Mouse (Mus musculus) kidney, embryonic 16.5 days (tissue): ENCODE data around the gene Gstp2. TPM values are rescaled to one million over a fixed set of nuclear protein-coding genes. Genes with fewer than 3 reads are reported as not detected.

Experiments used
- ATAC-seq: fragments of 200-750 bp; cut with Nextera tagmentation; 2 replicates; pipeline ENCODE4 v1.8.0; 2017; ENCODE audit warnings: moderate TSS enrichment; ENCODE audit not compliant: low FRiP score, low TSS enrichment
- H3K27ac ChIP-seq: fragments of 300-500 bp; sonication (generic); 2 replicates; pipeline ENCODE4 v1.5.1; 2014; ENCODE audit warnings: low read length
- H3K27me3 ChIP-seq: fragments of 300-500 bp; sonication (generic); 2 replicates; pipeline ENCODE4 v1.6.1; 2014; ENCODE audit warnings: low read length, control low read depth, mixed read lengths; ENCODE audit not compliant: insufficient read depth
- H3K36me3 ChIP-seq: fragments of 300-500 bp; sonication (generic); 2 replicates; pipeline ENCODE4 v1.6.1; 2014; ENCODE audit warnings: low read length, control low read depth, mixed read lengths; ENCODE audit not compliant: insufficient read depth
- H3K4me1 ChIP-seq: fragments of 300-500 bp; sonication (generic); 2 replicates; pipeline ENCODE4 v1.6.1; 2014; ENCODE audit warnings: low read length, control low read depth, mixed read lengths; ENCODE audit not compliant: insufficient read depth
- H3K4me2 ChIP-seq: fragments of 300-500 bp; sonication (generic); replicated peaks from 2 replicates; pipeline ENCODE4 v1.6.1; 2014; ENCODE audit warnings: low read depth, low read length
- H3K4me3 ChIP-seq: fragments of 300-500 bp; sonication (generic); 2 replicates; pipeline ENCODE4 v1.5.1; 2014; ENCODE audit warnings: mild to moderate bottlenecking, low read length
- H3K9ac ChIP-seq: fragments of 300-500 bp; sonication (generic); replicated peaks from 2 replicates; pipeline ENCODE4 v1.6.1; 2014; ENCODE audit warnings: low read length
- H3K9me3 ChIP-seq: fragments of 300-500 bp; sonication (generic); 2 replicates; pipeline ENCODE4 v1.6.1; 2016; ENCODE audit warnings: low read length, control low read depth
- WGBS: fragments of 180-500 bp; shearing (Covaris S2); extraction: QIAGEN DNeasy Blood & Tissue Kit; methylation state at CpG from one replicate; pipeline ENCODE4 v1.1.7; 2014; 5-methylcytosine and 5-hydroxymethylcytosine counted together
- polyA plus RNA-seq: library from polyadenylated mRNA; unstranded; fragments of >200 nt; fragmentation: Nextera tagmentation; extraction: Ambion mirVana; gene quantifications from 2 replicates; pipeline ENCODE4 v1.2.1, GENCODE M21; 2015

Gene Gstp2
- polyA plus RNA-seq, 1 experiment from 2014 or later, result 2.5 TPM

DNA sequence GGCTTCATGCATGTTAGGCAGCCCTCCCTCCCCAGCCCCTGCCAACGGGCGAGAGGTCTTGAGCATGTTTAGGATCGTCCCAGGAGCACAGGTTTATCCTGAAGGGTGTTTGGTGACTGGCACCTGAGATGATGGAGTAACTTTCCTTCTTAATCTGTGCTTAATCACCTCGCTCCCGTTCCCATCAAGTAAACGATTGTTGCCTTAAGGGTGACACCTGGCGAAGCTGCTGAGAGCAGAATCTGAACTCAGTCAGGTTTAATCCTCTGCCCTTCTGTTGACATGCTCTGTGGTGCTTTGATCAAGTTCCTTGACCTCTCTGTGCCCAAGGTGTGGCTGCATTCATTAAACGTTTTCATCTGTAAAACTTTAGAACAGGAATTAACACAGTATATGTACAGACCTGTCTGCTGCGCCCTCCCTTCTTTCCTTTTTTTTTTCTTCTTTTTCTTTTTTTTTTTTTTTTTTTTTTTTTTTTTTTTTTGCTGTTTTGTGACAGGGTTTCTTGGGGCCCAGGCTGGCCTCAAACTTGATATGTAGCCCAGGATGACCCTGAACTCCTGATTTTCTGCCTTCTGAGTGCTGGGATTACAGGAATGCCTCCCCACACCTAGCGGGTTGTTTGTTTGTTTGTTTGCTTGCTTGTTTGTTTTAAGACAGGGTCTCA lies 27.8 kb downstream of the Gstp2 start:
- WGBS, result 63% methylated on average over 10 of the region's 10 CpGs
- no peak overlapping the region for H3K4me3 ChIP-seq
- no peaks in the 10 kb centered on the region for H3K36me3 ChIP-seq
- no peak overlapping the region for H3K27ac ChIP-seq
- H3K9ac ChIP-seq, result no peak overlapping the region
- H3K4me1 ChIP-seq, result no peaks in the 10 kb centered on the region
- no peak overlapping the region for H3K4me2 ChIP-seq
- H3K27me3 ChIP-seq, result no peaks in the 10 kb centered on the region
- ATAC-seq, result no peak
- no peaks in the 10 kb centered on the region for H3K9me3 ChIP-seq

DNA sequence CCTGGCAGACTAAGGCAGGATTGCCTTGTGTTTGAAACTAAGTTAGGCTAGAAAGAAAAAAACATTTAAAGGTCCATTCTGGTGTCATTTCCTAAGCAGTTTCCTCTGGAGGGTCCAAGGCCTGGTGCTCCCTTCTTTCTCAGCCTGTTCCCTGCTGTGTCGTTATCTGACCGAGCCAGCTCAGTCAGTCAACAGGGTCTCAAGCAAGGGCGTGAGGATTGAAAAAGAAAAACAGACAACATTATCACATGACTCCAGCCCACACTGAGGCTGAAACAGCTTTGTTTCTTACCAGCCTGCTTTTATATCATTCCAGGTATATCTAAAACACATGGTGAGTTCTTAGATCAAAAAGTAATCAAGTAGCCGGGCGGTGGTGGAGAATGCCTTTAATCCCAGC lies 30.2 kb downstream of the Gstp2 start:
- 0 out of 2 replicates have a peak, but pooled peaks cover 3% of the 10 kb centered on the region for H3K36me3 ChIP-seq
- no peak overlapping the region for H3K27ac ChIP-seq
- H3K27me3 ChIP-seq, result no peaks in the 10 kb centered on the region
- H3K4me2 ChIP-seq, result no peak overlapping the region
- H3K9ac ChIP-seq, result no peak overlapping the region
- WGBS, result 69% methylated on average over 5 of the region's 5 CpGs
- H3K9me3 ChIP-seq, result no peaks in the 10 kb centered on the region
- H3K4me3 ChIP-seq, result no peak overlapping the region
- ATAC-seq, result no peak
- H3K4me1 ChIP-seq, result peaks cover 7% of the 10 kb centered on the region

DNA sequence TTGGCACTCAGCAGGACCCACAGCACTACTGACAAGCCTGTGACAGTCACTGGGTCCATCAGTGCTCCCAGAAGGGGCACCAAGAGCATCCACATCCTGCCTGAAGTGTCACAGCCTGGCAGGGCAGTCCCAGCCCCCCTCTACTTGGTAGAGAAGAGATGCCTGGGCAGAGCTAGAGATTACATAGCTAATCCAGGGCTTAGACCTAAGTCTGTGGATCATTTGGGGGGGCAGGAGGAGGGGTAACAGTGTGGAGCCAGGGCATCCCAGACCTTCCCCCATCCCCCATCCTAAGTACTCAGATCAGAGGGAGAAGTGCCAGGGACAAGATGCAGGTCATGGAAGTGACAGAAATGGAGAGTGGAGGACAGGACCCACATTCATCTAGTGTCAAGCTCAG lies 31.0 kb downstream of the Gstp2 start:
- Histone ChIP-seq H3K9me3 (no peaks in the 10 kb centered on the region), H3K4me1 (peaks cover 7% of the 10 kb centered on the region), H3K4me2 (no peak overlapping the region), H3K9ac (no peak overlapping the region), H3K27me3 (no peaks in the 10 kb centered on the region), H3K36me3 (peaks cover 10% of the 10 kb centered on the region), H3K4me3 (no peak overlapping the region), H3K27ac (no peak overlapping the region)
- ATAC-seq, result no peak

DNA sequence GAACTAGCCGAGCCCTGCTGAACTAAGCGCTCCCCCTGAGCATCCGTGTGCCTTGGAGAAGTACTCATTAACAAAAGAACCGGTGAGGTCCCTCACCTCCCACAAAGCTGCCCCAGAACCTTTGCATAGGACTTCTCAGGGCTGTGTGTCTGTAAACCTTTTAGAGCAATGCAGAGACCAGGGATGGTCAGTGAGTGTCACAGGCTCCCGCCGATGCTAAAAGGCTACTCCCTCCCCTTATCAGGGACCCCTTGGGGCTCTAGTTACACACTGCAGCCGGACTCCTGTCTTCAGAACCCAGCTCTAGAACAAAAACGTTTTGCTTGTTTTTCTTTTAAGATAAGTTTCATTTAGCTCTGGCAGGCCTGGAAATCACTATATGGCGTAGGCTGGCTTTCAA lies 32.8 kb downstream of the Gstp2 start:
- WGBS, result 15% methylated on average over 9 of the region's 9 CpGs
- Histone ChIP-seq H3K27me3 (no peaks in the 10 kb centered on the region), H3K36me3 (peaks cover 28% of the 10 kb centered on the region), H3K9me3 (no peaks in the 10 kb centered on the region), H3K4me2 (peak overlapping the region; percentile 52), H3K4me3 (peak overlapping the region; percentile 84), H3K9ac (peak overlapping the region; percentile 49), H3K4me1 (peaks cover 7% of the 10 kb centered on the region), H3K27ac (no peak overlapping the region)
- ATAC-seq, result no peak

DNA sequence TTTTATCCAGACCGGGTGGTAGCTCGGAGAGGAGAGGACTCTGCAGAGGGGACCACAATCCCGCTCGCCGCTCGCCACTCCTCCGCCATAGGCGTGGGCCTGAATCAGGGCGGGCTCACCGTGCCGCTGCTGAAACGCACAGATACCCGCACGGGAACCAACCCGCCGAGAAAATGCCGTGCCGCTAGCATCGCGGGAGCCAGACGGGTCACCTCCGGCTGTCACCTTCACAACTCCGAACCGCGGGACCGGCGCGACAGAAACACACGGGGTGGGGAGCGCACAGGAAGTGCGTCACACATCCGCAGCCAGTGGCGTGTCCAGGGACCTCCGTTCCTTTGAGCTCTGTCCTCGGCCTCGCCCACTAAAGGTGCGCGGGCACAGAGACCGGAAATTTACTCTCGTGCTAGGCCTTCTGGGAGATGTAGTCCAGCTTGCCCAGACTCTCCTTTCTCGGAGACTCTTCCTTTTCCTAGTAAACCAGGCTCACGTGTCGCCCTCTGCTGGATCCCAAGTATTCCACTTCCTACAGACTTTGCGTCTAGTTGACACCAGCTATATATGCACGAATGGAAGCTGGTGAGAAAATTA lies 33.3 kb downstream of the Gstp2 start, which contains the start of gene Ndufv1:
Gene Ndufv1, minus strand, starts transcription at position 375 of the 591 bp plus-strand sequence.
- H3K27ac ChIP-seq, result peak within 1 kb of the TSS; percentile 47; the same call in 1 of the 2 replicates
- under 1% methylated on average over 45 of the region's 45 CpGs for WGBS
- peak; percentile 99 for ATAC-seq

DNA sequence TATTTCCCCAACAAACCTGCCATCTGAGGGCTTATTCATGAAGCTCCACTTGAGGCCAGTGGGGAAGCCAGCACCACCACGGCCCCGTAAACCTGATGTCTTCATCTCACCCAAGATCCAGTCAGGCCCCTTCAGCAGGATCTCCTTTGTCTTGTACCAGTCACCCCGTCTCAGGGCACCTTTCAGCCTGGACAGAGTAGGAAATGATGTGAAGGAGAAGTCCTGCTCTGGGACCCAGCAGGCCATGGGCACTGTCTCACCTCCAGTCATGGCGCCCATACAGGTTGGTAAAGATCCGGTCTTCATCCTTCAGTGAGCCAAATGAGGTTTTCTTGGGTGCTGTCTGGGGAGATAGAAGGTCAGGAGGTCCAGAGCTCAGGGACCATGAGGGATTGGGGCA lies 34.7 kb downstream of the Gstp2 start:
- no peak for ATAC-seq
- Histone ChIP-seq H3K27ac (no peak overlapping the region), H3K4me3 (no peak overlapping the region), H3K36me3 (peaks cover 47% of the 10 kb centered on the region), H3K9ac (no peak overlapping the region), H3K27me3 (no peaks in the 10 kb centered on the region), H3K4me2 (no peak overlapping the region), H3K9me3 (no peaks in the 10 kb centered on the region), H3K4me1 (peaks cover 7% of the 10 kb centered on the region)
- WGBS, result 93% methylated on average over 5 of the region's 5 CpGs

More for the DNA sequence above, 33.3 kb downstream of the Gstp2 start, which contains the start of gene Ndufv1:
- Histone ChIP-seq H3K4me2 (peak within 1 kb of the TSS; percentile 72), H3K4me1 (peaks cover 7% of the 10 kb centered on the region), H3K9ac (peak within 1 kb of the TSS; percentile 82), H3K36me3 (peaks cover 33% of the 10 kb centered on the region), H3K9me3 (no peaks in the 10 kb centered on the region), H3K4me3 (peak within 1 kb of the TSS; percentile 84), H3K27me3 (no peaks in the 10 kb centered on the region)

DNA sequence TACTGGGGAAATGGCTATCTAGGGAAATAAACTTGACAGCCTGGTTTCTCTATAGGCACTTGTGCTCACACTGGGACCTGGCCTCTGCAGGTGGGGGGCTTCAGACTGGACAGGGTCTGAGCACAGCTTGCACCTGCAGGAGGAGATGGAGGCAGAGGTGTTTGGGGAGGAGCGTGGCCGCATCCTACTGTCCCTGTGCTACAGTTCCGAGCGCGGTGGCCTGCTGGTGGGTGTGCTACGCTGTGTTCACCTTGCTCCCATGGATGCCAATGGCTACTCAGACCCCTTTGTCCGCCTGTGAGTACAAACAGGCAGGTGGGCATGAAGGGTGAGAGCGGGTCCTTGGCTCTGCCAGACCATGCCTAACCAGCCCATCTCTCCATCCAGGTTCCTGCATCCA lies 39.9 kb downstream of the Gstp2 start:
- peaks cover 50% of the 10 kb centered on the region for H3K36me3 ChIP-seq
- peaks cover 12% of the 10 kb centered on the region for H3K4me1 ChIP-seq

DNA sequence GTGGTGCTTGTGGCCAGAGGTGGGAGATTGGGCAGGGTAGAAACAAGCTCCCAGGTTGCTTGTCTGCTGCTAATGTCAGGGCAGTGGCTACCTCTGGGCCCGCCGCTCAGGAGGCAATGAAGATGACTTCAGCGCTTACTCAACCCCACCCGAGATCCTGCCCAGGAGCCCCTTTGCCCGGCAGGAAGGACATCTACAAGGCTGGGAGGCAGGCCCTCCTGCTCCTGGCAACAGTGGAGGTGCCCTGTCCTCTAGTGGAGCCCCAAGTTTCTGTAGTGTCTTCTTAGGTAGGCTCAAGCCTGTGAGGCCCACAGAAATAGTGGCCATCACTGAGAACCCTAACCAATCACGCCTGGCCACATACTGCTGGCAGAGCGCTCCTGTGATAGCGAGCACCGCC lies 40.7 kb downstream of the Gstp2 start:
- Histone ChIP-seq H3K4me1 (peaks cover 15% of the 10 kb centered on the region), H3K36me3 (peaks cover 44% of the 10 kb centered on the region), H3K27me3 (no peaks in the 10 kb centered on the region), H3K4me2 (no peak overlapping the region), H3K27ac (no peak overlapping the region), H3K4me3 (no peak overlapping the region), H3K9me3 (no peaks in the 10 kb centered on the region), H3K9ac (no peak overlapping the region)
- 84% methylated on average over 9 of the region's 9 CpGs for WGBS
- ATAC-seq, result no peak

More for the DNA sequence above, 39.9 kb downstream of the Gstp2 start:
- WGBS, result 97% methylated on average over 8 of the region's 8 CpGs
- Histone ChIP-seq H3K27me3 (no peaks in the 10 kb centered on the region), H3K4me2 (no peak overlapping the region), H3K27ac (no peak overlapping the region), H3K9ac (no peak overlapping the region), H3K9me3 (no peaks in the 10 kb centered on the region), H3K4me3 (no peak overlapping the region)
- no peak for ATAC-seq

DNA sequence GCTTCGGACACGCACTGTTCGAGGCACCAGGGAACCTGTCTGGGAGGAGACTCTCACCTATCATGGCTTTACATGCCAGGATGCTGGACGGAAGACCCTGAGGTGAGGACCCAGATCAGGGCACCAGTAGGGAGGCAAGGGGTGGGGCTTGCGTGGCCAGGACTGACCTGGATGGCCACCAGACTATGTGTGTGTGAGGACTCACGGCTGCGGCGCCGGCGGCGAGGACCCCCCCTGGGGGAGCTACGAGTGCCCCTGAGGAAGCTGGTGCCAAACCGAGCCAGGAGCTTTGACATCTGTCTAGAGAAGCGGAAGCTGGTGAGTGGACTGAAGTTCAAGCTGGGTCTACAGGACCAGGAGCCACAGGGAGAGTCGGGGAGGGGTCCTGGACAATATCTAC lies 41.5 kb downstream of the Gstp2 start:
- Histone ChIP-seq H3K27ac (no peak overlapping the region), H3K4me2 (no peak overlapping the region)
- no peak for ATAC-seq

DNA sequence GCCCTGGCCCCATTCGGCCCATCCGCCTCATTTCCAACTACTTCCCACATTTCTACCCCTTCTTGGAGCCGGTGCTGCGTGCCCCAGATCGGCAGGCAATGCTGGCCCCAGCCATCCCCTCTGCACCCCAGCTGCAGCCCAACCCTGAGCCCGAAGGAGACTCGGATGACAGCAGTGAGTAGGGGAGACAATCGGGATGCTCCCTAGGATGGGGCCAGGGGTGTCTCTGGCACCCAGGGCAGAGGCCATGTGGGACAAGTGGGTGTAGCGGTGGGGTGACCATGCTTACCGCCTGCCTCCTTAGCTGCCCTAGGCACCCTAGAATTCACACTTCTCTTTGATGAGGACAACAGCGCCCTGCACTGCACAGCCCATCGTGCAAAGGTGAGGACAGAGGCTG lies 42.2 kb downstream of the Gstp2 start:
- Histone ChIP-seq H3K9me3 (no peaks in the 10 kb centered on the region), H3K27me3 (no peaks in the 10 kb centered on the region), H3K4me3 (no peak overlapping the region), H3K4me2 (no peak overlapping the region), H3K4me1 (peaks cover 20% of the 10 kb centered on the region), H3K36me3 (peaks cover 30% of the 10 kb centered on the region), H3K27ac (no peak overlapping the region), H3K9ac (no peak overlapping the region)
- 71% methylated on average over 12 of the region's 12 CpGs for WGBS
- ATAC-seq, result no peak

More for the DNA sequence above, 41.5 kb downstream of the Gstp2 start:
- H3K27me3 ChIP-seq, result no peaks in the 10 kb centered on the region
- H3K4me1 ChIP-seq, result peaks cover 19% of the 10 kb centered on the region
- no peak overlapping the region for H3K4me3 ChIP-seq
- whole genome bisulfite sequencing, result 83% methylated on average over 15 of the region's 15 CpGs
- H3K36me3 ChIP-seq, result peaks cover 36% of the 10 kb centered on the region
- no peak overlapping the region for H3K9ac ChIP-seq
- H3K9me3 ChIP-seq, result no peaks in the 10 kb centered on the region
